Mouse (Mus musculus) spleen, adult 2 months (tissue): ENCODE results near the gene Elovl2.

Experiments
- CTCF ChIP-seq: fragments of 200-500 bp; IDR thresholded peaks from 2 replicates; pipeline ENCODE4 v1.5.1; 2011; ENCODE audit warnings: mild to moderate bottlenecking, inconsistent platforms; ENCODE audit not compliant: insufficient read depth, insufficient read length, insufficient replicate concordance; ENCODE audit errors: extremely low read depth
- POLR2A ChIP-seq: fragments of 200-500 bp; IDR thresholded peaks from 2 replicates; pipeline ENCODE4 v1.6.1; 2011; ENCODE audit warnings: low read depth, low read length, inconsistent platforms

GRCm38 (mm10) chr13:41257851-41258250 is 37.6 kb upstream of the Elovl2 start:
- TF ChIP-seq CTCF (no peak), POLR2A (no peak)
